Mouse (Mus musculus) kidney, adult 18-20 months (tissue): Measurements from ENCODE around the gene Ctse.

Experiments
- DNase-seq: peaks from one replicate; pipeline ENCODE4 v3.0.0; 2021

The Ctse gene

GRCm38 (mm10) chr1:131702094-131702766 lies 64.1 kb downstream of the Ctse start:
- no peak for DNase-seq

GRCm38 (mm10) chr1:131703482-131703881 lies 65.4 kb downstream of the Ctse start:
- no peak for DNase-seq

GRCm38 (mm10) chr1:131708338-131708737 lies 70.2 kb downstream of the Ctse start:
- DNase-seq: peak; percentile 74

- no peak for DNase-seq
These were observed 73.4 kb downstream of the Ctse start for GRCm38 (mm10) chr1:131711518-131711917.

- DNase-seq: peak; percentile 79
These were observed 74.3 kb downstream of the Ctse start for GRCm38 (mm10) chr1:131712386-131712785.

- DNase-seq: no peak
These were observed 76.6 kb downstream of the Ctse start for GRCm38 (mm10) chr1:131714388-131715337.

GRCm38 (mm10) chr1:131718952-131719694 lies 81.0 kb downstream of the Ctse start:
- no peak for DNase-seq

GRCm38 (mm10) chr1:131721989-131722388 lies 83.9 kb downstream of the Ctse start:
- no peak for DNase-seq

- DNase-seq: no peak
These were observed 85.4 kb downstream of the Ctse start for GRCm38 (mm10) chr1:131723549-131723948.
